Mouse (Mus musculus): Measurements from ENCODE around the gene Gm17349. TPM values are rescaled to one million over a fixed set of nuclear protein-coding genes. Genes with fewer than 3 reads are reported as not detected.

Gm17349 gene
- total RNA-seq, 2 experiments from 2014 or later = 2.8 to 4.2 TPM

DNA sequence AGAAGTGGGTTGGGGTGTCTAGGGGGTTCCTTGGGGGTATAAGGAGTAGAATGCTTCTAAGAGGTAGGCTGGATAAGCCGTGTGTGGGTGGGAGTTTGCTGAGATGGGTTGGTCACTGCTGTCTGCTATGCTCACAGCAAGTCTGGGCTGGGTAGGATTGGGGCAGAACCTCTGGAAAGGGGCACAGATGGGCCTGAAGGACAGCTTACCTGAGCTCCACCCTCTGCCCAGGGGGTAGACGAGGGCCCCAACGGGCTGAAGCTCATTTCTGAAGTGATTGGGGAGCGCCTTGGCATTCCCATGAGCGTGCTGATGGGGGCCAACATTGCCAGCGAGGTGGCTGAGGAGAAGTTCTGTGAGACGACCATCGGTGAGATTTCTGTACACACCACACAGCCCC, 14.6 kb upstream of the Gm17349 start:
- intact Hi-C loops (cut with DNase I) = loop anchor here (5.0 kb wide), 1 partner anchor 182 kb away; no protein-coding TSS in a partner anchor
- DNase-seq (ENCODE audit: low spot score) = no peak

DNA sequence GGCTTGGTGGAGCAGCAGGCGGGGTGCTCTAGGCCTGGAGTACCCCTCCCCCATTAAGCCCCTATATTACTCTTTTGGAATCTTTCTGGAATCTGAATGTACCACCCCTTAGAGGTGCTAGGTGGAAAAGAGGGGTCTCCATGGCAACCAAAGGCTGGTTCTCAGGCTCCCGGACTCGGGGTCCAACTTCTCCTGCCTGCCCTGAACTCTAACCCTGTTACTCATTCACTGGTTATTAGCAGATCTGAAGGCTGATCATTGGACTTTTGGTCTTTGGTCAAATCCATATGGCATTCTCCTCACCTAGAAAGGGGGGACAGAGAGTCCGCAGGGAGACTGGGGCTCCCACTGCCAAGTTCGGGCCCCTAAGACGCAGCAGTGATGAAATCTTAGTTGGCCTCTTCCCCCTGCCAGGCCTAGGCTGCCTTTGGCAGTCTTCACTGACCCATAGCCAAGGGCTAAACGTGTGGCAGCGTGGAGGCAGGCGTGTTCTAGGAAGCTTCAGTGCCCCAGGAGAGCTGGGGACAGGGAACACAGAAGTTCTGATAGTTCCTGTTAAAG, 13.3 kb upstream of the Gm17349 start:
- DNase-seq (ENCODE audit: low spot score) = no peak
- intact Hi-C loops (cut with DNase I) = loop anchor here (5.0 kb wide), 1 partner anchor 184 kb away; no protein-coding TSS in a partner anchor

DNA sequence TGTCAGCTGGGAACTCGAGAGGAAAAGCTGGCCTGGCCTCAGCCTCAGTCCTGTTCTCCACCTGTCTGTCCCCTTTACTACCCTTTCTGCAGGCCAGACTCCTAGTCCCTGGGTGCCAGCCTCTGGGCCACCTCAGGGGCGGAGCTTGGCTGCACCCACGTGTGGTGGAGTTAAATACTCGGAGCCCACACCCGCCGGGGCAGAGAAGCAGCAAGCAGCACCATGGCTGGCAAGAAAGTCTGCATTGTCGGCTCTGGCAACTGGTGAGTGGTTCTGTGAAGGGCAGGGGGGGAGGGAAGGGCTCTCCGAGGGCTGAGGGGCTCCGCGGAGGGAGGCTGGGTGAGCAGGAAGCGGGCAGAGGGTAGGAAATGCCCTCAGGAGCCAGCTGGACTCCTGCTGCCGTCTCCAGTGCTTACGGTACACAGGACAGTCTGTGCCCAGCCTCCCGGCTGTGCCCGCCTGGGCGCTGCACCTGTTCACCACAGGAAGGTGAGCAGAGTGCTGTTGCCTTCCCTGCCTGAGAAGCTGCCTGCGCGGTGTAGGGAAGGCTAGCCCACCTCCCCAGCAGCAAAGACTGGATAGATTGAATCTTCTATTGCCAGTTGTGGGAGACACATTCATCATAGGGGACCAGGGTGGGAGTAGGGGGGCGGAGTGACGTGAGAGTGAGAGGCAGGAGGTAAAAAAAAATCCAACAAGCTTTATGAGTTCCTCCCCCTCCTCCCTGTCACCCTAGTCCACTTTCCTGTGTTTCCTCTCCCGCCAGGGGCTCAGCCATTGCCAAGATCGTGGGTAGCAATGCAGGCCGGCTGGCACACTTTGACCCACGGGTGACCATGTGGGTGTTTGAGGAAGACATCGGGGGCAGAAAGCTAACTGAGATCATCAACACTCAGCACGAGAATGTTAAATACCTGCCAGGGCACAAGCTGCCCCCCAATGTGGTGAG, 12.4 kb upstream of the Gm17349 start, which contains the start of gene Gpd1:
Gpd1 (plus strand) TSS at position 130 of the 949 bp plus-strand sequence.
- intact Hi-C loops (cut with DNase I) = loop anchor here (5.0 kb wide), 1 partner anchor 185 kb away; no protein-coding TSS in a partner anchor
- DNase-seq (ENCODE audit: low spot score) = peak; percentile 29

DNA sequence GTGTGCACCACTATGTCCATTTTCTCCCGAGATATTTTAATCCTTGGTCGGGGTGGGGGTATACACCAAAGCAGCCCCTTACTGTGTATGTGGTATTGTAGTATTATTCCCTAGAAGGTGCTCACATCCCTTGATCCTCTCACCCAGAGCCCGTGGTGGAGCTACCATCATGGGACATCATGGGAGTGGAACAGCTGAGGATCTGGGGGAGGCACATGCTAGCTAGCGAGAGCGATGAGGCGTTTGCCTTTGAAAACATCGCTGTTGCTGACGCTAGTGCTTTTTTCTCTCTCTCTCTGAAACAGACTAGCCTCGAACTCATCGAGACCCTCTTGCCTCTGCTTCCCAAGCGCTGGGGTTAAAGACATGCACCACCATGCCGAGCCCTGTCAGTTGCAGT, 11.5 kb upstream of the Gm17349 start:
- DNase-seq (ENCODE audit: low spot score) = no peak
- intact Hi-C loops (cut with DNase I) = loop anchor here (5.0 kb wide), 1 partner anchor 185 kb away; no protein-coding TSS in a partner anchor

DNA sequence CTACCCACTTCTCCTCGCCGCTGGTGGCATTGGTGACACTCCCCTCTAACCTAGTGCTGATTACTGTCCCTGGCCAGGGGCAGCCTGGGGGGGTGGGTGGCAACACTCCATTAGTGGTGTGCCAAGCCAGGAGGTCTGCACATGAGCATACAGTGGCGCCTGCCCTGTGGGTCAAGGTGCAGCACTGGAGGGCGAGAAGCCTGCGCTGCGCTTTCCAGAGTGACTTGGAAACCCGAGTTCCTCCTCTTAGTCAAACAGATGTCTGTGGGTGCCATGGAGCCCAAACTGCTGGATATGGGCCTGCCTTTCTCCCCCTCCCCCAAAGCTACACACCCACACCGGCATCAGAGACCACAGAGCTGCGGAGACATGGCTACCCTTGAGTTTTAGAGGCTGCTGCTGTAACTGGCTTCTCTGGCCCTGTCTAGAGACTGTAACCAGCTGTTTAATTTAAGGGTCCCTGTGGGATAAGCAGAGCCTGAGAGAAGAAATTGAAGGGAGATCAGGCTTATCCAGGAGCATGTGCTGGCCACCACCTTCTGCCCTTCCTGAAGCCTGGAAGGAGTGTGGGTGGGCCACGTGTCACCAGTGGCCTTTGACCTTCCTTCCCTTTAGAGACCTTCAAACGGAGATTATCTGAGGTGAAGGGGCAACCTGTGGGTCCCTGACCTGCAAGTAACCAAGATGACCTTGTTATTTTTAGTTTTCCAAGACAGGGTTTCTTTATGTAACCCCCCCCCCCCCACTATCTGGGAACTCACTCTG, 10.9 kb upstream of the Gm17349 start:
- intact Hi-C loops (cut with DNase I) = loop anchor here (2.0 to 5.0 kb wide), 2 partner anchors 63 to 186 kb away; no protein-coding TSS in a partner anchor
- no peak for DNase-seq (ENCODE audit: low spot score)

DNA sequence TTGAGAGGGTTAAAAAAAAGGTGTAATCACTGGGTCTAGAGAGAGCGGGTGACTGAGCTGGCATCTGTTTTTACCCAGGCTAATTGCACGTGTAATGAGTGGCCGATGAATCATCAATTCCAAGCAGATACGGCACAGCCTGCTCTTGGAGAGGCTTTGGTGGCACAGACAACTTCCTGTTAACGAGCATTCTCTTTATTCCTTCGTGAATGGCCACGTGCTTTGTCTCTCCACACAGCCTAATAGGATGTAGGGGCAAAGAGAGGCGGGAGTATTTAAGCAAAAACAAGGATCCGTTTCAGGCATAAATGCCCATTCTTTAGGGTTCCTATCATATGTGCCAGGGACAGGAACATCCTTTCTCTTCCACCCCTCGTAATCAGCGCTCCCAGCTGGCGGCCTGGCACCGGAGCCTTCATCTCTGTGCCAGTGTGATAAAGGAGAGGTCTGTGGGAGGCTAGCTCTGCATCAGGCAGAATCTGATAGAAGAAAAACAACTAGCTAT, 10.1 kb upstream of the Gm17349 start:
- intact Hi-C loops (cut with DNase I) = loop anchor here (2.0 to 5.0 kb wide), 2 partner anchors 63 to 187 kb away; no protein-coding TSS in a partner anchor

DNA sequence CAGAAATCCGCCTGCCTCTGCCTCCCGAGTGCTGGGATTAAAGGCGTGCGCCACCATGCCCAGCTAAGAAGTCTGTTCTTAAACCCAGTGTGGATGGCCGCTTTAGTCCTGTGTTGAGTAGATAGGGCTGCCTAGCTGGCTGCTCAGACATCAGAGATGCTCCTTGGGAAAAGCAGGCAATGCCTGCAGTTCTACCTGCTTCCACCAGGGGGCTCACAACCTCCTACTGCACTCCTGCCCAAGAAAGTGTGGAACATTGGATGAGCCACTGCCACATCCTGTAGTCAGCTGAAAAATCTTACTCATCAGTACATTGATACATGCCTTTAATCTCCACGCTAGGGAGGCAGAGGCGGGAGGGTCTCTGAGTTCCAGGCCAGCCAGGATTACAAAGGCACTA, 9.6 kb upstream of the Gm17349 start:
- DNase-seq (ENCODE audit: low spot score) = peak; percentile 47
- intact Hi-C loops (cut with DNase I) = loop anchor here (2.0 to 5.0 kb wide), 2 partner anchors 64 to 187 kb away; no protein-coding TSS in a partner anchor

More for the DNA sequence above, 10.1 kb upstream of the Gm17349 start:
- DNase-seq (ENCODE audit: low spot score) = no peak

DNA sequence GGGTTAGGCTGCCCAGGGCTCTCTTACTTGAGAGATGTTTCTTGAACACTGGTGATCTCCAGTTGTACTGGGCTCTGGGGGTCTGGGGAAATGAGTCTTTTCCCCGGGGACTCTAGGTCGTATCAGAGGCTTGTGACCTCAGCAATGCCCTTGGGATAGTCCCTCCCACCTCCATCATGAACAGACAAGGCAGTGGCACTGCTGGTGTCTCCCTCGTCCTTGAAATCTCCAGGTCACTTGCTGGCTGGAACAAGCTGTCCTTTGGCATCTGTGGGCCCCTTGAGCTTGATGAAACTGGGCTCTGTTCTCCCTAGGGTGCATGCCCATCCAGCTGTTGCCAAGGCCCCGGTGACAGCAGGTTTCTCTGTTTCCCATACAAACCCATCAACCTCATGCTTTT, 8.9 kb upstream of the Gm17349 start:
- intact Hi-C loops (cut with DNase I) = loop anchor here (2.0 kb wide), 1 partner anchor 65 kb away; no protein-coding TSS in a partner anchor
- no peak for DNase-seq (ENCODE audit: low spot score)

DNA sequence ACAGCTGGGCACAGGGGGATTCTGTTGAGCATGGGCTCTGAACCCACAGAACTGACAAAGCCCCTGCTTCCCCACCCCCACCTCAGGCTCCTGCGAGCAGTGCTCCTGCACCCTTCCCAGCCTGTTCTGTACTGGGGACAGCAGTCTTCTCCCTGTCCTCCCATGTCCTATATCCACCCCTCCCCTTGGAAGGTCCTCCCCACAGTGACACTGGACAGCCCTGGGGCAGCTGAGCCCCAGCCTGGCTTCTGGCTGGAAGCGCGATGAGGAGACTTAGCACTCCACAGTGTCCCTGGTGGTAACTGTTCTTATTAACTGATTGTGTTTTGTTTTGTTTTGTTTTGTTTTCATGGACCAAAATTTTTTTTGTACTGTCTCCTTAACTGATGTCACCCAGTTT, 8.3 kb upstream of the Gm17349 start:
- no peak for DNase-seq (ENCODE audit: low spot score)
- intact Hi-C loops (cut with DNase I) = no loop called here

DNA sequence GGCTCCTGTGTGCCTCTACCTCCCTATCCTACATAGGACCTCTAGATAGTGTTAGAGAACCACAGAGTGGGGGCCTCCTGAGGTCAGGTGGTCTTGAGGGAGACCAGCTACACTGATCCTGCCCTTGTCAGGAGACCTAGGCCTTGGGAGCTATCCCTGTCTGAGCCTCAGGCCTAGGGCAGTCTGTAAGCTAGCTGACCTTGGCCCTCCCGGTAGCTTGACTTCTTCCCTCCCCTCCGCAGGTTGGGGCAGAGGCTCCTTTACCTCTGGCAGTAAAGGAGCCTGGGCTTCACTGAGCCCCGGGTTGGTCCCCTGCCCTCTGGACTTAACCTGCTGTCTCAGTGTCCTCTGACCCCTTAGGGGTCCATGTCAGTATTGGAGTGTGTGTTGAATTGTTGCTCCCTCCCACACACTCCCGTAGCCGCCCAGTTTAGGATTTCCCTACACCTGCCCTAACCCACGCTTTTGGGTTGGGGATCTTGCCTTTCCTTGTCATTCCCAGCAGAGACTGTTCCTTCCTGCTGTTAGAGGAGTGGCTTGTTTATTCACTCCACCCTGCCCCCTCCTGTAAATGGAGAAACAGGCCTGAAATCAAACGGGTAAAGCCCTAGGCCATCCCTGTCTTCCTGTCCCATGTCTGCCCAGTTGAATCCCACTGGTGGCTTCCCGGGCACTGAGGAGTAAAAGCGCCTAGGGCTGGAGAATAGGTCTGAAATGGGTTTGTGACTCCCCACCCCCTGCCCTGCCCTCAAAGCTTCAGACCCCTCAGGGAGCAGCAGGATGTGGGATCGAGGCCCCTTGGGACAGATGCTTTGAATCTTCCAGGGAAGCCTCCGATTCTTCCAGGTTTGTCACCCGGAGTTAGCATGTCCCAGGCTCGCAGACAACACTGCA, 7.6 kb upstream of the Gm17349 start:
- intact Hi-C loops (cut with DNase I) = no loop called here
- DNase-seq (ENCODE audit: low spot score) = no peak

DNA sequence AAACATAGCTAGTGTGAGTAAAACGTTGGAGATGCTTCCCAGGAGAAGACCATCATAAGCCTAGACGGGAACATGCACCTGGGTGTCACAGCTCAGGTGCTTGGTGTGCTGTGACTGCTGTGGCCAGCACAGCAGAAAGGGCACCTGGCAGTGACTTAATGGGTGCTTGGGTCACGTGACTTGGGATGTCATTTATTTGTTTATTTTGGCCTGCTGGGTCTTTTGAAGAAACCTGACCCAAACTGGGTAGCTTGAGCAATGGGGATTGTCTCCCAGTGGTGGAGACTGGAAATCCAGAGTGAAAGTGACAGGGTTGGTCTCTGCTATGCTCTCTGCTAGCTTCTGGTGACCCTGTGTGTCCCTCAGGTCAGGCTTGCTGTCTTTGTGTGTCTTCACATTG, 6.2 kb upstream of the Gm17349 start:
- intact Hi-C loops (cut with DNase I) = no loop called here
- no peak for DNase-seq (ENCODE audit: low spot score)

DNA sequence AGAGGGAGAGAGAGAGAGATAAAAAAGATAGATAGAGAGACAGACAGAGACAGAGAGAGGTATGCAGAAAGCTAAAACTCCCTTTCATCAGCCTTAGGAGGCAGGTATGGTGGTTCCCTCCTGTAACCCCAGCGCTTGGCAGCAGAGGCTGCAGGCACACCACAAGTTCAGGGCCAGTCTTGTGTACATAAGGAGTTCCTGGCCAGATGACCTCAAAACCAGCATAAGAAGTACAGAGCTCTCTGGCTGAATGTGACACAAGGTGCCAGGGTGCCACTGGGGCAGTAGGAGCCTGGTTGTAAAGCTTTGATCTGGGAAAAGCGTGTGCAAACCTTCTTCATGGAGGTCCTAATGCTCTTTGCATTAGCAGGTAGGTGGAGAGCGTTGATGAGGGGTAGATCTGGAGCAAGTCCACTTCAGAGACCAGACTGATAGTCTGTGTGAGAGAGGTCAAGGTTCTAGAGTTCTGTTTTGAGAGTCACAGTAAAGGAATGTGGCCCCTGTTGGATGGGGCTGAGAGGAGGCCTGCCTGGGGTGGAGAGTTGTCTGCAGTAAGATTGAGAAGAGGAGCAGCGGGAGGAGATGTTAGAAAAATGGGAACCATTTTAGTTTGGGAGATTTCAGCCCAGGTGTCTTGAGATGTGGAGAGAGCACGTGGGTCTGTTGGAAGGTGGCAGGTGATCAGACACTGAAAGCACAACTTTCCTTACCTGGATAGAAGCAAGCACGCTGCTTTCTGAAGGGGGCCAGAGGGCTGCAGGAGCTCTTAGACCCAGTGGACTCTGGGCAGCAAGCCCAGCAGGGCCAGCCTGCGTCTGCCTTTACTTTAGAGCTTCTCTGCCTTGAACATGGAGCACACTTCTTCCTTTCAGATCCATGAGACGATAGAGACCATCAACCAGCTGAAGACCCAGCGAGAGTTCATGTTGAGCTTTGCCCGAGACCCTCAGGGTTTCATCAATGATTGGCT, 5.2 kb upstream of the Gm17349 start:
- intact Hi-C loops (cut with DNase I) = no loop called here
- DNase-seq (ENCODE audit: low spot score) = no peak

DNA sequence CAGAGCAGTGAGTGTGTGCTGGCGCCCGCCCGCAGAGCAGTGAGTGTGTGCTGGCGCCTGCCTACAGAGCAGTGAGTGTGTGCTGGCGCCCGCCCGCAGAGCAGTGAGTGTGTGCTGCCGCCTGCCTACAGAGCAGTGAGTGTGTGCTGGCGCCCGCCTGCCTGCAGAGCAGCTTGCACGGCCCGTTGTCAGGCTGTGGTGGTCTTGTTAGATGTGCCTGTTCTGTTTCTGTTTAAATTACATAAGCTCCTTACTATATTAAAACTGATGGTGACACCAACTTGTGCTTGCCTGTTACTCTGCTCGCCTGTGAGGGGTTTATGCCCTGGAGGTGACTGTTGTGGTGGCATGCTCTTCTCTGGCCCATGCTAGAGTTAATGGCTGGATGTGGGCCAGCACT, 2.9 kb upstream of the Gm17349 start:
- intact Hi-C loops (cut with DNase I) = no loop called here

DNA sequence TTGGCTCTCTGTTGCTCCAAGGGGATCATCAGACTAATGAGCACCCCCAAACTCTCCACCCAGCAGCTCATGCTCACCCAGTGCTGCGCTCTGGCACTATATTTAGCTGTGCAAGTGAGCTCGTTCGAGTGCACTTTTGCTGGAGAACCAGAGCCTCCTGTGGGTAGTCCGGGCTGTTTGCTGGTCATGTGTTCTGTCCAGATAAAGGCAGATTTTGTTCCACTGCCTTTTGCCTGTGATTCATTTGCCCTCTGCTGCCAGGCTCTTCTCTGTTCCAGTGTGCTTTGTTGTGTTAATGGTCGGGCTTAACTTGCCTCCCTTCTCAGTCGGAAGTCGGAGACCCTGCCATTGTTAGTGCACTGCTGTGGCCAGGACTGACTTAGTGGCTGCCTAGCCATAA, 409 bp downstream of the Gm17349 start:
- intact Hi-C loops (cut with DNase I) = no loop called here
- no peak for DNase-seq (ENCODE audit: low spot score)

More for the DNA sequence above, 2.9 kb upstream of the Gm17349 start:
- DNase-seq (ENCODE audit: low spot score) = no peak

DNA sequence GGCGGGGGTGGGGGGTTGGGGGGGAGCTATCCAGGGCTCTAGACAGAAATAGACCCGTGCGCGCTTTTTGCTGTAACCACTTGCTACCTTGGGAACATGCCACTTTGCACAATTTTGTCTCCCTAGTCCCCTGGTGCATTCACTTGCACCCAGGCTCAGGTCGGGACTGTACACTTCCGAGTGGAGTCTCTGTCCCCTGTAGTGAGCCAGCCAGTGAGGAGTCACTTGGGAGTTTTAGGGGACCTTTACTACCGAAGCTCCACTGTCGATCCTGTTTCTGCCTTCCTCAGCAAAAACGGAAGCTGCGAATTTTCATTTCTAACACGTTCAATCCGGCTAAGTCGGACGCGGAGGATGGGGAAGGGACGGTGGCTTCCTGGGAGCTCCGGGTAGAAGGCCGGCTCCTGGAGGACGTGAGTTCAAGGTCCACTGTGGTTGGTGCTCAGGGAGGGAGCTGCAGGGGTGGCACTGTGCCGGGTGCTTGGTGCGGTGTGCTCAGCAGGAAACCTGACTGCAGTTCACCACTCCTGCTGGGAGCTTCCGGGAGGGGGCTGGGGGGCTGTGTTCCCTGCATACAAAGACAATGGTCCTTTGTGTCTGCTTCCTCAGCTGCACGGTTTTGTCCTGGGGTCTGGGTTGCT, 1.1 kb downstream of the Gm17349 start:
- intact Hi-C loops (cut with DNase I) = no loop called here
- DNase-seq (ENCODE audit: low spot score) = no peak

DNA sequence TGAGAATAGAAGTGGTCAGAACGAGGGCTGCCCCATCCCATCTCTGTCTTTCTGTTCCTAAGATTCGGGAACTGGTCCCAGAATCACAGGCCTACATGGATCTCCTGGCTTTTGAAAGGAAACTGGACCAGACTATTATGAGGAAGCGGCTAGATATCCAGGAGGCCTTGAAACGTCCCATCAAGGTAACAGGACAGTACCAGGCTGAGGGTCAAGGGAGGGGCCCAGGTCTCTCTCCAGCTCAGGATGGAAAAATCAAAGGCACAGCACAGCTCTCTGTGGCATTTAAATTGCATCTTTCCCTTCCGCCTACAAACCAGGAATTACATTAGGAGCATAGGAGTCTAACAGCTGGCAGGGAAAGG, 1.6 kb downstream of the Gm17349 start:
- intact Hi-C loops (cut with DNase I) = loop anchor here (2.0 kb wide), 1 partner anchor 69 kb away; the partner anchor contains the start of gene Cers5
- DNase-seq (ENCODE audit: low spot score) = no peak

DNA sequence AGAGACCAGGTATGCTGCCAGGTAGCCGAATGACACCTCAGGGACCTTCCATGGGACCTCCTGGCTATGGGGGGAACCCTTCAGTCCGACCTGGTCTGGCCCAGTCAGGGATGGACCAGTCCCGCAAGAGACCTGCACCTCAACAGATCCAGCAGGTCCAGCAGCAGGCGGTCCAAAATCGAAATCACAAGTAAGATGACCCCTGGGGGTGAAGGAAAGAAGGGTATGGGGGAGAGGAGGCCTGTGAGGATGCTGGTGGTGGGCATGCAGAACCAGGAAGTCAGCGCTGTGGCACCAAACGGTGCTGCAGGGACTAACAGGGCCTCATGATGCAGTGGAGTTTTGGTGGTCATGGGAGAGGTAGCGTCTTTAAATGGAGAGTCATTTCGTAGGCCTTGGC, 2.2 kb downstream of the Gm17349 start:
- intact Hi-C loops (cut with DNase I) = loop anchor here (2.0 kb wide), 1 partner anchor 70 kb away; the partner anchor contains the start of gene Cers5
- no peak for DNase-seq (ENCODE audit: low spot score)

Data from heart, postnatal 25 days (tissue).